Mouse (Mus musculus): ENCODE measurements at regions not wholly inside any gene's neighbourhood (a gene's known extent, or its start where the extent isn't known, plus 50 kb on each side); places are given as distances from the start of the nearest gene placed in this dataset.

- DNase-seq (ENCODE audit: low read depth, low spot score), result no peak
Measured at GRCm38 (mm10) chr12:71370091-71370490, 60.4 kb downstream of the Dact1 start.

- no peak for DNase-seq (ENCODE audit: low read depth, low spot score)
Measured at GRCm38 (mm10) chr12:71371948-71372347, 62.3 kb downstream of the Dact1 start.

- DNase-seq (ENCODE audit: low read depth, low spot score), result no peak
Measured at GRCm38 (mm10) chr12:71373633-71374032, 63.9 kb downstream of the Dact1 start.

GRCm38 (mm10) chr12:71376446-71376845 lies 66.8 kb downstream of the Dact1 start:
- no peak for DNase-seq (ENCODE audit: low read depth, low spot score)

- DNase-seq (ENCODE audit: low read depth, low spot score), result no peak
Measured at GRCm38 (mm10) chr12:71376966-71377365, 67.3 kb downstream of the Dact1 start.

- peak; percentile 15 for DNase-seq (ENCODE audit: low read depth, low spot score)
Measured at GRCm38 (mm10) chr12:71379626-71380423, 70.1 kb downstream of the Dact1 start.

- DNase-seq (ENCODE audit: low read depth, low spot score), result no peak
Measured at GRCm38 (mm10) chr12:71380424-71380761, 70.7 kb downstream of the Dact1 start.

- DNase-seq (ENCODE audit: low read depth, low spot score), result no peak
Measured at GRCm38 (mm10) chr12:71386251-71386650, 76.6 kb downstream of the Dact1 start.

GRCm38 (mm10) chr12:71391481-71391880 lies 81.8 kb downstream of the Dact1 start:
- DNase-seq (ENCODE audit: low read depth, low spot score), result no peak

- DNase-seq (ENCODE audit: low read depth, low spot score), result no peak
Measured at GRCm38 (mm10) chr12:71393752-71394151, 84.1 kb downstream of the Dact1 start.

GRCm38 (mm10) chr12:71397456-71397855 lies 87.8 kb downstream of the Dact1 start:
- DNase-seq (ENCODE audit: low read depth, low spot score), result no peak

GRCm38 (mm10) chr12:71398701-71399100 lies 89.0 kb downstream of the Dact1 start:
- no peak for DNase-seq (ENCODE audit: low read depth, low spot score)

GRCm38 (mm10) chr12:71400201-71400600 lies 90.5 kb downstream of the Dact1 start:
- no peak for DNase-seq (ENCODE audit: low read depth, low spot score)

GRCm38 (mm10) chr12:71401621-71402416 lies 92.1 kb downstream of the Dact1 start:
- DNase-seq (ENCODE audit: low read depth, low spot score), result no peak

GRCm38 (mm10) chr12:71407294-71407693 lies 97.6 kb downstream of the Dact1 start:
- no peak for DNase-seq (ENCODE audit: low read depth, low spot score)

GRCm38 (mm10) chr12:71408396-71409050 lies 98.8 kb downstream of the Dact1 start:
- no peak for DNase-seq (ENCODE audit: low read depth, low spot score)

- no peak for DNase-seq (ENCODE audit: low read depth, low spot score)
Measured at GRCm38 (mm10) chr12:71412331-71412730, 102.6 kb downstream of the Dact1 start.

- DNase-seq (ENCODE audit: low read depth, low spot score), result peak; percentile 81
Measured at GRCm38 (mm10) chr12:71416968-71417367, 107.3 kb downstream of the Dact1 start.

GRCm38 (mm10) chr12:71418186-71418585 lies 108.5 kb downstream of the Dact1 start:
- peak; percentile 6 for DNase-seq (ENCODE audit: low read depth, low spot score)

GRCm38 (mm10) chr12:71419161-71419560 lies 109.5 kb downstream of the Dact1 start:
- no peak for DNase-seq (ENCODE audit: low read depth, low spot score)

GRCm38 (mm10) chr12:71426023-71426719 lies 116.5 kb downstream of the Dact1 start:
- no peak for DNase-seq (ENCODE audit: low read depth, low spot score)

- DNase-seq (ENCODE audit: low read depth, low spot score), result no peak
Measured at GRCm38 (mm10) chr12:71427974-71428373, 118.3 kb downstream of the Dact1 start.

Measured in 3T3-L1 (cell line).